Mouse (Mus musculus) kidney, embryonic 15.5 days (tissue): Measurements from ENCODE around the gene Gm1123. TPM values are rescaled to one million over a fixed set of nuclear protein-coding genes. Genes with fewer than 3 reads are reported as not detected.

Experiments
- ATAC-seq: fragments of 200-750 bp; cut with Nextera tagmentation; replicated peaks from 2 replicates; pipeline ENCODE4 v1.8.0; 2017; ENCODE audit warnings: moderate TSS enrichment; ENCODE audit not compliant: low FRiP score
- H3K27ac ChIP-seq: fragments of 300-500 bp; sonication (generic); 2 replicates; pipeline ENCODE4 v1.5.1; 2015; ENCODE audit warnings: mild to moderate bottlenecking, inconsistent platforms
- H3K27me3 ChIP-seq: fragments of 300-500 bp; sonication (generic); 2 replicates; pipeline ENCODE4 v1.6.1; 2015; ENCODE audit warnings: inconsistent platforms
- H3K36me3 ChIP-seq: fragments of 300-500 bp; sonication (generic); 2 replicates; pipeline ENCODE4 v1.6.1; 2015; ENCODE audit warnings: inconsistent platforms
- H3K4me1 ChIP-seq: fragments of 300-500 bp; sonication (generic); 2 replicates; pipeline ENCODE4 v1.6.1; 2015; ENCODE audit warnings: inconsistent platforms
- H3K4me2 ChIP-seq: fragments of 300-500 bp; sonication (generic); 2 replicates; pipeline ENCODE4 v1.6.1; 2015; ENCODE audit warnings: moderate library complexity, mild to moderate bottlenecking, inconsistent platforms
- H3K4me3 ChIP-seq: fragments of 300-500 bp; sonication (generic); replicated peaks from 2 replicates; pipeline ENCODE4 v1.5.1; 2015; ENCODE audit warnings: mild to moderate bottlenecking, inconsistent platforms
- H3K9ac ChIP-seq: fragments of 300-500 bp; sonication (generic); 2 replicates; pipeline ENCODE4 v1.6.1; 2015; ENCODE audit warnings: mild to moderate bottlenecking, inconsistent platforms
- H3K9me3 ChIP-seq: fragments of 300-500 bp; sonication (generic); replicated peaks from 2 replicates; pipeline ENCODE4 v1.6.1; 2016; ENCODE audit warnings: inconsistent platforms
- WGBS: fragments of 180-500 bp; shearing (Covaris S2); methylation state at CpG from one replicate; pipeline ENCODE4 v1.1.7; 2015; ENCODE audit warnings: mixed read lengths; 5-methylcytosine and 5-hydroxymethylcytosine counted together
- polyA plus RNA-seq: library from polyadenylated mRNA; unstranded; fragments of >200 nt; fragmentation: Nextera tagmentation; extraction: Ambion mirVana; gene quantifications from 2 replicates; pipeline ENCODE4 v1.2.1, GENCODE M21; 2015

Gm1123 gene
- polyA plus RNA-seq, 1 experiment from 2014 or later: 0.17 TPM

DNA sequence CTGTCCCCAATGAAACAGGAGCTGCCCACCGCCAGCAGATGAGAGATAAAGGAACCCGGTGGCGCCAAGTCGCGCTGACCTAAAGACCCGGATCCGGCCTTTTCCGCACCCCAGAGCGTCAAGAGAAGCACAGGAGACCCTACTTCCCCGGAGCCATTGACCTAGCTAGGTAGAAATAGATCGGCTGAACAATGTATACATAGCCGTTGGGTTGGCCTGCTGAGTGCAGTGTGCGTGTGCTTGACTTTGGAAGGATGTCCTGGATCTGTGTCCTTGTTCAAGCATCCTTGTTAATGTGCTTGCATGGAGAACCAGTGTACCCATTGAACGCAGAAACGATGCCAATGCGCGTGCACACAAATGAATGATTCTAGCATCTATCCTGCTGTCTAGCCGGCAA lies 71.9 kb downstream of the Gm1123 start:
- H3K4me3 ChIP-seq: no peak overlapping the region
- peaks cover 4% of the 10 kb centered on the region; the same call in 1 of the 2 replicates for H3K4me1 ChIP-seq
- no peak overlapping the region for H3K27ac ChIP-seq
- H3K9ac ChIP-seq: no peak overlapping the region
- WGBS: 5% methylated on average over 18 of the region's 18 CpGs
- no peak for ATAC-seq
- H3K27me3 ChIP-seq: peaks cover 95% of the 10 kb centered on the region
- no peaks in the 10 kb centered on the region for H3K36me3 ChIP-seq
- no peaks in the 10 kb centered on the region for H3K9me3 ChIP-seq
- H3K4me2 ChIP-seq: no peak overlapping the region

DNA sequence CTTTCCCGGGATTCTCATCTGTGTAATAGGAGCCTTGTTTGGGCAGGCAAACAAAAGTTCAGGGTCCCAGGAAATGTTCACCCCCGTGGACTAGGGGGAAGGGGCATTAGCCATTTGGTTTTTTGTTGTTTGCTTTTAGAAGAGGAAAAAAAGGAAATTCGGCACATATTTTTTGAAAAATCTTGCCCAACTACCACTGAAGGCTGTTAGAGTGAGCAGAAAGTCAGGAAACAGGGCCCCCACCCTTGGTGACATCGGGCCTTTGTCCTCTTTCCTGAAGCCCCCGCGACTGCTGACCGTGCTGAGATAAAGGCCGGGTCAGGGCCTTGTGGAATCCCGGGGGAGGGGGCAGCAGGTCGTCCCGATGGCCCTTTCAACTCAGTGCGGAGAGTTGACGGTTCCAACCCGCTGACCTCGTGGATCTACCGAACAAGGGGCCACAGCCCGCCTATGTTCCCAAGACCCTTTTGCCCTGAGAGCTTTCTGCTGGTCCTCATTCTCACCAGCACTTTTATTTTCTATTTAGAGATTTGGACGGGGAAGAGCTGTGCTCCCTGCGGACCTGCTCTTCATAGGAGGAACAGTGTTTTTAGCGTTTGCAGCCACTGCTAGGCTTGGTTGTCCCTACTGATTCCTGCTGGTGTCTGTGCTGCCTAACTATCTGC lies 72.9 kb downstream of the Gm1123 start:
- Histone ChIP-seq H3K4me1 (peaks cover 4% of the 10 kb centered on the region; the same call in 1 of the 2 replicates), H3K27me3 (peaks cover 97% of the 10 kb centered on the region), H3K27ac (no peak overlapping the region), H3K4me2 (no peak overlapping the region), H3K4me3 (no peak overlapping the region), H3K36me3 (no peaks in the 10 kb centered on the region), H3K9ac (no peak overlapping the region), H3K9me3 (no peaks in the 10 kb centered on the region)
- 1% methylated on average over 20 of the region's 20 CpGs for WGBS
- ATAC-seq: no peak

DNA sequence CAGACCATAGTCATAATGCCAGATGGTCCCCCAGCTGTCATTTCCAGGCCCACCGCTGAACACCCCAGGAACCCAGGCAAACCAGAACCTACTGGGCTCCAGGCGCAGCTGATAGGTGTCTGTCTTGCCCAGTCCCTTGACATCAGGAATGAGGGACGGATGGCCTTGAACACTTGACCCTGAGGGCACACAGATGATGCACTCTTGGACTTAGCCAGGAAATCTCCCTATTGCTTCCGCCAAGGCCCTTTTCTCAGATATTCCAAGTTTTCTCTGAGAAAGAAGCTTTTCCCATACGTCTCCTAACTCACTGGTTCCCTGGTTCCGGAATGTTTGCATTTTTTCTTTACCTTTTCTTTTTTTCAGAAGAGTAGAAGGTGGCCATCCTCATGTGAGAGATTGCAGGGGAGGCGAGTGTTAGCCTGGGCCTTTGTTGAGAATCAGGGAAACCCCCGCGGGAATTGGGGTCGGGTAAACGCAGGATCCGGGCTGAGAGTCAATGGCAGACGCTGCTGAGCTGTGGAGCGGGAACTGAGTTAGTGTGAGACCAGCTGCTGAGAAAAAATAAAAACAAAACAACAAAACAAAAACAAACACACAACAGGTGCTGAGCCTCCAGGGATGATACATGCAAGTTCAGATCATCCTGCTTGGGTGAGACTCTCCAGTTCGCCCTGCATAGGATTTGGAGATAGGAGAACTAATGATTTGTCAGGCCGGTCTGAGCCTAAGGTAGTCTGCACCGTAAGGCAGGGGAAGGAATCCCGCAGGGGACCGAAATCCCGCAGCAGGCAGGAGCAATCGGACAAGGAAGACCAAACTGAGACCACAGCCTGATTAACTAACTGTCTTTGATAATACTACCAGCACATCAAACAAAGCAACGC lies 73.7 kb downstream of the Gm1123 start:
- Histone ChIP-seq H3K27ac (no peak overlapping the region), H3K9ac (no peak overlapping the region), H3K4me3 (no peak overlapping the region), H3K4me2 (no peak overlapping the region), H3K27me3 (peaks cover 97% of the 10 kb centered on the region), H3K9me3 (no peaks in the 10 kb centered on the region), H3K4me1 (peaks cover 8% of the 10 kb centered on the region), H3K36me3 (no peaks in the 10 kb centered on the region)
- WGBS: 7% methylated on average over 22 of the region's 22 CpGs
- no peak for ATAC-seq

DNA sequence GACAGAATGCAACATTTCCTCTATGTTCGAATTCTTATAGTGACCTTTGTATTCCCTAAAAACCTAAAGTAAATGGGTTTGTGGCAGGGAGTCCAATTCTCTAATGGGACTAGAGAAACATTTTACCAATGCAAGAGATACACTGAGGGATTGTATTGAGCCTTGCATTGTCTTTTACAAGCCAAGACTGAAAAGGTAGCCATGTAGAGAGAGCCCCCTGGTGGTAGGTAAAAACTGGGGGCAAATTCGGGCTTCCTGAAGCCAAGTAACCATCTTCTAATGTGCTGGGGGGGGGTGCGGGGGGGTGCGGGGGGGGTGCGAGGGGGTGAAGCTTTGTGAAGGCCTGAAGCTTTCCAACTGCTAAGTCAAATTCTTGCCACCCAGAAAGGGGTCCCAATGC lies 75.2 kb downstream of the Gm1123 start:
- Histone ChIP-seq H3K4me1 (peaks cover 23% of the 10 kb centered on the region), H3K36me3 (no peaks in the 10 kb centered on the region), H3K4me3 (no peak overlapping the region), H3K9ac (no peak overlapping the region), H3K9me3 (no peaks in the 10 kb centered on the region), H3K27ac (no peak overlapping the region), H3K27me3 (peaks cover 99% of the 10 kb centered on the region), H3K4me2 (no peak overlapping the region)
- 19% methylated on average over 5 of the region's 5 CpGs for WGBS
- ATAC-seq: no peak

DNA sequence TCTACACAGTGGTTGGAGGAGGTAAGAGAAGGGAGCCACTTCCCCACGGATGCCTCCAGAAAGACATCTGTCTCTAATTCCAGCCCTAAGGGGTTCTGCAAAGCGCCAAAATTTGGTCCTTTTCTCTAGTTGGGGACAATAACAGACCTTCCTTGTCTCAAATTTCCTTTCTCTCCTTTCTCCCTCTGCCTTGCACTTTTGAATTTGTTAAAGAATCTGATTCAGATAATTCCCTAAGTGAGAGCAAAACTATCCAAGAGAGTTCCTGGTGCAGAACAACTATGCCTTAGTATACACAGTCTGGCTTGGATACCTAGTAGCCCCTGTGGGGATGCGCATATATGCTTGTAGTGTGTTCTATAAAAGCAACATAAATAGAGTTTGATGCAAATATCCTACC lies 75.7 kb downstream of the Gm1123 start:
- WGBS: 33% methylated on average over 3 of the region's 3 CpGs
- Histone ChIP-seq H3K9ac (no peak overlapping the region), H3K36me3 (no peaks in the 10 kb centered on the region), H3K27ac (no peak overlapping the region), H3K27me3 (peaks cover 99% of the 10 kb centered on the region), H3K9me3 (no peaks in the 10 kb centered on the region), H3K4me1 (peaks cover 28% of the 10 kb centered on the region), H3K4me2 (no peak overlapping the region), H3K4me3 (no peak overlapping the region)
- ATAC-seq: no peak

DNA sequence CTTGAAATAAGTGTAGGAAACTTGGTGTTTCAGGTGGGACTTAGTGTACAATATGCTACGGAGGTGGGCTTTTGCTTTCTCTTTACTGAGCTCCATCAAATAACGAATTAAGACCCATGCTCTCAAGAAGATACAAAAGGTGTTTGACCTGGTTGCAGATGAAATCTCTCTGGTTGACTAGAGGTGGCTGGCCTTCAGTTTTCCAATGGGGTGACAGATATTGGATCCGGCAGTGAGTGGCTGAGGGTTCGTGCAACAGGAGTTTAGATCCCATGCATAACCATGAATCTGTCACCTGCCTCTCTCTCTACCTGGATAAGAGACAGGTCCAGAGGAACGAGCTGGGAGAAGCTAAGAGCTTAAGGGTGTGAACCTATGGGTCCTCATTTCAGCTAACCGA lies 76.9 kb downstream of the Gm1123 start:
- WGBS: 6% methylated on average over 6 of the region's 6 CpGs
- ATAC-seq: no peak

DNA sequence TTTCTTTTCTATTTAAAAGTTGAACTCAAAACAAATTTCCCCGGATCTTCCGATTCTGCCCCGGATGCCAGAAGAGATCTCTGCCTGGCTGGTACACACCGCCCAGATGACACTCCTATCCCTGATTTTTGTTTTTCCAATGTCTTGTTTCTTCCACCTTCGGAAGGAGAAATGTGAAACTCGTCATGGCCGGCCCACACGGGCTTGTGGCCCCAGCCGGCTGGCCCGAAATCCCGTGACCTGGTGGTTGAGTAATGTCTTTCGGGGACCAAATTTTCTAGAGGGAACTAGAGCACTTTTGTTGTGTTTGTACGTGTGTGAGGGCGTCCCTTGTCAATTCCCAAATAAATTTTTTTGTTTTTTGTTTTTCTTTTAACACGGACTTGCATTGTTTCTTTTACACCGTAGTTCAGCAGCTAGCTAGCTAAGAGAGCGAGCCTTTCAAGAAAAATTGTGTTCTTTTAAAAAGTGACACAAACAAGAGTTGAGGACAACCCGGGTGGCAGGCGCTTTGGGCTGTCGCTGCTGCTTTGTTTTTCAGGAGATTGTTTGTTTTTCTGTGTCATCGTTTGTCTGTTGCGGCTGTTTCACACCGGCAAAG lies 77.7 kb downstream of the Gm1123 start:
- Histone ChIP-seq H3K4me1 (peaks cover 35% of the 10 kb centered on the region), H3K36me3 (no peaks in the 10 kb centered on the region), H3K4me3 (no peak overlapping the region), H3K27ac (no peak overlapping the region), H3K4me2 (no peak overlapping the region), H3K27me3 (peaks cover 100% of the 10 kb centered on the region), H3K9me3 (no peaks in the 10 kb centered on the region), H3K9ac (no peak overlapping the region)
- WGBS: under 1% methylated on average over 23 of the region's 23 CpGs
- ATAC-seq: no peak

More for the DNA sequence above, 76.9 kb downstream of the Gm1123 start:
- Histone ChIP-seq H3K36me3 (no peaks in the 10 kb centered on the region), H3K4me1 (peaks cover 33% of the 10 kb centered on the region), H3K4me3 (no peak overlapping the region), H3K9ac (no peak overlapping the region), H3K9me3 (no peaks in the 10 kb centered on the region), H3K4me2 (no peak overlapping the region), H3K27me3 (peaks cover 100% of the 10 kb centered on the region), H3K27ac (no peak overlapping the region)

Other genes with a start within 250 kb of the Gm1123 start
- gene Prr23a1, start 193.2 kb downstream of the Gm1123 start, polyA plus RNA-seq: not detected in 2 replicates
- gene Prr23a2, start 179.2 kb downstream of the Gm1123 start, polyA plus RNA-seq: not detected in 2 replicates
- not detected in 2 replicates for gene Prr23a3, start 170.9 kb downstream of the Gm1123 start, polyA plus RNA-seq
- gene 7420426K07Rik, start 132.6 kb downstream of the Gm1123 start, polyA plus RNA-seq: not detected in 2 replicates
- not detected in 2 replicates for gene Foxl2, start 80.4 kb downstream of the Gm1123 start, polyA plus RNA-seq
- gene Faim, start 49.3 kb downstream of the Gm1123 start, polyA plus RNA-seq: 45.1 and 50.3 TPM in 2 replicates
- gene Pik3cb, start 104.9 kb upstream of the Gm1123 start, polyA plus RNA-seq: 1.3 and 1.4 TPM in 2 replicates
- gene Faiml, start 201.5 kb upstream of the Gm1123 start, polyA plus RNA-seq: not detected in 2 replicates
- gene Cep70, start 207.7 kb upstream of the Gm1123 start, polyA plus RNA-seq: 25.8 and 28.1 TPM in 2 replicates